Mouse (Mus musculus): Measurements from ENCODE around the gene Atp1b3.

DNA sequence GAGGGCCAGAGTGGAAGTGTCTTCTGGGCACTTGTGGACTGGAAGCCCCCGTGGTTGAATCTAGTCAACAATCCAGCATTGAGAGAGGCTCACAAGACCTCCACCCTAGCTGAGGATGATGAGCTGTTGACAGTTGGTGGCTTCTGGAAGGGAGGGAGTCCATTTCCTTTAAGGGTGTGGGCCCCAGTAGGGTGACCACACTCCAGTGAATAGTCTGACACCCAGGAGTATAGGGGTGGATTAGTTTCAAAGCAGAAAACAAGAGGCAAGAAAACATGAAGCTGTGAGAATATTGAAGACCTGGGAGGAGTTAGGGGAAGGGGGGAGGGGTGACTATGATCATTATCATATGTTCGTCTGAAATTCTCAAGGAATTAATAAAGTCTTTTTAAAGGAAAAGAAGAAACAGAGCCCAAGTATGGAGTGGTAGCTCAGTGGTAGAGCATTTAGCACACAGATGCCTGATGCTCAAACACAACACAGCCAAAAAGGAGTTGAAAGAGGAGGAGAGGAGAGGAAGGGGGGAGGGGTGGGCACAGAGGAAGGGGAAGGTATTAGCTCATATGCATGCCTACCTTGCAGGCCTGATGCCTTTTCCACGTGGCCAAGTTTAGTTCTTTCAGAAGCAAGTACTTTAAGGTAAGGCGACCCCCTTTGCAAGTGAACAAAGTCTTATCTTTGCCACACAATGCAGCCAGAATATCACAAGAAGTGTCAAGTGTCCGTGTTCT lies 5.6 kb upstream of the Atp1b3 start:
- TF ChIP-seq POLR2A (IDR thresholded peaks at IDR 0.05; ENCODE audit: insufficient read length, low read depth) (no peak), MYOG (IDR thresholded peaks at IDR 0.05; ENCODE audit: control insufficient read depth in 1 of 3, insufficient read depth in 1 of 3, insufficient read length in 2 of 3, low read depth in 2 of 3) (no peak), E2F4 (IDR thresholded peaks at IDR 0.05; ENCODE audit: insufficient read depth) (no peak), USF1 (IDR thresholded peaks at IDR 0.05; ENCODE audit: low read depth) (no peak), SRF (IDR thresholded peaks at IDR 0.05; ENCODE audit: control insufficient read depth, insufficient read length, low read depth) (no peak), MAX (IDR thresholded peaks at IDR 0.05; ENCODE audit: low read depth) (no peak), TCF12 (IDR thresholded peaks at IDR 0.05; ENCODE audit: insufficient read depth, poor library complexity, severe bottlenecking) (no peak)
